Mouse (Mus musculus): Measurements from ENCODE around the gene Tepp.

GRCm38 (mm10) chr8:95320224-95321139 lies 10.1 kb downstream of the Tepp start:
- TF ChIP-seq CTCF (IDR thresholded peaks at IDR 0.05; ENCODE audit: extremely low read depth, insufficient read depth, low read length) = no peak
- TF ChIP-seq POLR2A (IDR thresholded peaks at IDR 0.05; ENCODE audit: extremely low read depth, insufficient read depth, low read length) = no peak

Measured in cortical plate, adult 2 months (tissue).